Mouse (Mus musculus): ENCODE measurements around the gene Thsd7a. TPM values are rescaled to one million over a fixed set of nuclear protein-coding genes. Genes with fewer than 3 reads are reported as not detected.

The Thsd7a gene
- polyA plus RNA-seq, 1 experiment from 2014 or later = 7.1 TPM

GRCm38 (mm10) chr6:12481527-12482163 is 267.6 kb downstream of the Thsd7a start:
- no peaks in the 10 kb centered on the region for H3K4me1 ChIP-seq
- H3K4me3 ChIP-seq (replicated peaks) = no peak overlapping the region
- WGBS = 85% methylated on average over 5 of the region's 5 CpGs
- no peaks in the 10 kb centered on the region for H3K9me3 ChIP-seq (replicated peaks)
- H3K4me2 ChIP-seq = no peak overlapping the region
- H3K9ac ChIP-seq = no peak overlapping the region
- no peaks in the 10 kb centered on the region for H3K27me3 ChIP-seq
- no peaks in the 10 kb centered on the region for H3K36me3 ChIP-seq
- H3K27ac ChIP-seq = no peak overlapping the region
- no peak for ATAC-seq (replicated peaks; ENCODE audit: low FRiP score)

DNA sequence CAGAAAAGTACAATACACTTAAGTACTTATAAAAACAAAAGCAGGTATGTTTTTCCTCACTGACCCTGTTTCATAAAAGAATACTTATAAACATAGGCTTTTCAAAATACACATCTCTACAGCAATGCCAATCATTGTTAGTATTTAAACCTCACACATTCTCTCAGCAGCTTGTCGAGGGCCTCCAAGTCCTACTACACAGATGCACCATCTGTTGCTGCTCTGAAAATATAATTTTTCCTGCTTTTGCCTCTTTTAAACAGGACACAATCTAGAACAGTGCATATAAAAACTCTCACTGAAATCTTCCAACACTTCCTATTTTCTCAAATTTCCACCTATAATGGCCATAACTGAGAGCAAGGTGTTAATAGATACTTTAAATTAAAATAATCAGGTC is 270.9 kb downstream of the Thsd7a start:
- Histone ChIP-seq H3K36me3 (no peaks in the 10 kb centered on the region), H3K9me3 (replicated peaks) (no peaks in the 10 kb centered on the region), H3K9ac (no peak overlapping the region), H3K4me2 (no peak overlapping the region), H3K27ac (no peak overlapping the region), H3K4me3 (replicated peaks) (no peak overlapping the region), H3K27me3 (no peaks in the 10 kb centered on the region), H3K4me1 (no peaks in the 10 kb centered on the region)
- WGBS = 91% methylated on average over 1 of the region's 1 CpGs
- no peak for ATAC-seq (replicated peaks; ENCODE audit: low FRiP score)

DNA sequence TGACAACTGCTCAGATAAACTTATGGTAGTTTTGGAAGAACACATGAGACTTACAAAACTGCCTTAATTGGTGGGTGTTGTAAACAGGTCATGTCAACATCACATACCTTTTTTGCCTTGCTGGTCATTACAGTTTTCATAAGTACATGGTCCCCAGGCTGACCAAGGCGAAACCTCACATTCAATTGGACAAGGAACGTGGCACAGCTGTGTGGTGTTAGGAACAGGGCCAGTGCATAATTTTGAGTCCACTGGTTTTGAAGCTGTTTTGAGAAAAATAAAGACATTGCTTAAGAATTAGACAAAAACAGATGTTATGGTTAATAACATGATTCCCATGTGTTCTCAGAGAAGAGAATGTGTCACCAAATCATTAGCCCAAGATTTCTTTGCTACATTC is 278.3 kb downstream of the Thsd7a start:
- Histone ChIP-seq H3K27me3 (no peaks in the 10 kb centered on the region), H3K36me3 (no peaks in the 10 kb centered on the region), H3K4me1 (no peaks in the 10 kb centered on the region), H3K9me3 (replicated peaks) (no peaks in the 10 kb centered on the region), H3K4me2 (no peak overlapping the region), H3K9ac (no peak overlapping the region), H3K27ac (no peak overlapping the region), H3K4me3 (replicated peaks) (no peak overlapping the region)
- no peak for ATAC-seq (replicated peaks; ENCODE audit: low FRiP score)
- 80% methylated on average over 2 of the region's 2 CpGs for WGBS

DNA sequence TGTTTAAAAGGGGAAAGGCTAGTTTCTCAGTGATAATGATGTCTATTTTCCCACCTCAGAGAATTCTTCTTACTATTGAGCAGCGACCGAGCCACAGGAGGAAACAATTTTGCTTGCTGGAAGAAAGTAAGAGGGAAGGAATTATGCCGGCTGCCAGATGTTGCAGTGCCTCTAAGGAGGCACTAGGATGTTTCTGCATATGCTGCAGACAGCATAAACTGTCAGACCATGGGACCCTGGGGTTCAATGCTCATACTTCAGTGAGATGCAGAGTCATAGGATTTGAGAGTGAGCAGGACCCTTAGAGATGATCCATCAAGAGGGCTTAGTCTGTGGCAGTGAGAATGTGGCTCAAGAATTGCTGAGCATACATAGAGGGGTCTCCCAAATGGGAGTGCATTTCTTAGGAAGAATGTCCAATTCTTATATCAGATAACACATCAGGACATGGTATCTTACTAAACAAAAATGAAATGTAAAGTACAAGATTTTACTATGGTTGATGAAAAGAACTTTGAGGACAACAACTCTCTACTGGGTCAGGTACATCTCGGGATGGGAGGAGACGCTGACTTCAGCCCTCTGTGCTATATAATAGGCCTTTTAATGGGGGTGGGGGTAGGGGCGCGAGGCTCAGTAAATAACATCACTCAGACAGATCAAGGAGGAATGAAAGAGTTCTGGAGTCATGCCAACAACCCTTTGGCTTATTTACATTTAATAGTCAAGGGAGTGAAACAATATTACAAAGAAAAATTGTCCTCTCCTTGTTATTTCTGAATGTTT is 281.7 kb downstream of the Thsd7a start:
- Histone ChIP-seq H3K4me1 (no peaks in the 10 kb centered on the region), H3K4me3 (replicated peaks) (no peak overlapping the region), H3K27me3 (no peaks in the 10 kb centered on the region), H3K9ac (no peak overlapping the region), H3K9me3 (replicated peaks) (no peaks in the 10 kb centered on the region), H3K4me2 (no peak overlapping the region), H3K27ac (no peak overlapping the region), H3K36me3 (no peaks in the 10 kb centered on the region)
- WGBS = 61% methylated on average over 7 of the region's 7 CpGs
- no peak for ATAC-seq (replicated peaks; ENCODE audit: low FRiP score)

GRCm38 (mm10) chr6:12458841-12459240 is 290.4 kb downstream of the Thsd7a start:
- Histone ChIP-seq H3K4me3 (replicated peaks) (no peak overlapping the region), H3K27ac (no peak overlapping the region), H3K9me3 (replicated peaks) (no peaks in the 10 kb centered on the region), H3K36me3 (no peaks in the 10 kb centered on the region), H3K9ac (no peak overlapping the region), H3K27me3 (no peaks in the 10 kb centered on the region), H3K4me2 (no peak overlapping the region), H3K4me1 (no peaks in the 10 kb centered on the region)
- no peak for ATAC-seq (replicated peaks; ENCODE audit: low FRiP score)
- WGBS = 89% methylated on average over 4 of the region's 4 CpGs

DNA sequence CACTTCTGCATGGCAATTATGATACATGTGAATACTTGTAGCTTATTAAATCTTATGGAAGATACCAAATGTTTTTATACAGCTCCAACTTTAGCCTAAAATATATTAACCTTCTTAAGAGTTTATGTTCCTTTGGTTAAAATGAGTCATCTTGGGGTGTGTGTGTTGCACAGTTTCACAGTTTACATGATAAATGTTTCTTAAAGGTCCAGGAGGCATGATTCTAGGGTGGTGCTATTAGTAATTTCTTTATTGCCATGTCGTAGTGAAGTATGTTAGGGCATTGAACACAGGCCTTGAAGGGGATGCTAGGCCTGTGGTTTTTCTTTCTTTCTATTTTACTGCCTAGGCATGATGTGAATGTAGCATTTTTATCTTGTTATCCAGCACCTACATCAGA is 291.8 kb downstream of the Thsd7a start:
- ATAC-seq (replicated peaks; ENCODE audit: low FRiP score) = no peak
- Histone ChIP-seq H3K36me3 (no peaks in the 10 kb centered on the region), H3K4me3 (replicated peaks) (no peak overlapping the region), H3K9ac (no peak overlapping the region), H3K9me3 (replicated peaks) (no peaks in the 10 kb centered on the region), H3K27me3 (no peaks in the 10 kb centered on the region), H3K4me2 (no peak overlapping the region), H3K4me1 (no peaks in the 10 kb centered on the region), H3K27ac (no peak overlapping the region)
- 89% methylated on average over 1 of the region's 1 CpGs for WGBS

DNA sequence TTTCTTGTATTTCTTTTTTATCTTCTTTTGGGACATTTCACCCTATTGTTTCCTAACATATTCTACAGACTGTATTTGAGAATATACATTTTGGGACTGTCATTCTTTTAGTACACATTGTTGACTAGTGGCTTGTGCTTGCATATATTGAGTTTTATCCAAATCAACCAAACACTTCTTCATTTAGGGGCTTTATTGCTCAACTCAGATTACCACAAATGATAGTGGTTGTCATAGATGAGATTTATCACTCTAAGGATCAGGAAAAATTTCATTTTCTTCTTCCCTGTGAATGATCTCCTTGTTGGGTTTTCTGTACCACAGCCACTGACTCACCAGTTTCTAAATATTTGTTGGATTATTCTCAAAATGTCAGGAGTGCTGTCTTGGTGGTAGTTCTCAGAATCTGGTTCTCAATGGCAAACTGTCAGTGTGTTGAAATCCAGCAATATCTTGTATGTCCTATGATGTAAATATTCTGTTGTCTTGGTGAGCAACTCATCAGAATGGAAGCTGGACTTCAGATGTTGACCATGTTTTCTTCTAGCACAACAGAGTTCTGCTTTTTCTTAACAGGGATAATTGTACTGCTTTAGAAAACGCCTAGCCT is 294.2 kb downstream of the Thsd7a start:
- Histone ChIP-seq H3K36me3 (no peaks in the 10 kb centered on the region), H3K9ac (no peak overlapping the region), H3K4me1 (no peaks in the 10 kb centered on the region), H3K27ac (no peak overlapping the region), H3K4me2 (no peak overlapping the region), H3K4me3 (replicated peaks) (no peak overlapping the region), H3K27me3 (no peaks in the 10 kb centered on the region), H3K9me3 (replicated peaks) (no peaks in the 10 kb centered on the region)
- ATAC-seq (replicated peaks; ENCODE audit: low FRiP score) = no peak
- WGBS = 79% methylated on average over 1 of the region's 1 CpGs

- Histone ChIP-seq H3K4me3 (replicated peaks) (no peak overlapping the region), H3K9me3 (replicated peaks) (no peaks in the 10 kb centered on the region), H3K27me3 (no peaks in the 10 kb centered on the region), H3K36me3 (no peaks in the 10 kb centered on the region), H3K4me1 (no peaks in the 10 kb centered on the region), H3K4me2 (no peak overlapping the region), H3K9ac (no peak overlapping the region), H3K27ac (no peak overlapping the region)
- no peak for ATAC-seq (replicated peaks; ENCODE audit: low FRiP score)
- WGBS = 82% methylated on average over 3 of the region's 3 CpGs
These were observed 295.1 kb downstream of the Thsd7a start for GRCm38 (mm10) chr6:12454132-12454531.

- no peak for ATAC-seq (replicated peaks; ENCODE audit: low FRiP score)
- H3K4me1 ChIP-seq = no peaks in the 10 kb centered on the region
- no peak overlapping the region for H3K27ac ChIP-seq
- H3K9ac ChIP-seq = no peak overlapping the region
- H3K36me3 ChIP-seq = no peaks in the 10 kb centered on the region
- H3K4me2 ChIP-seq = no peak overlapping the region
- H3K27me3 ChIP-seq = no peaks in the 10 kb centered on the region
- H3K9me3 ChIP-seq (replicated peaks) = no peaks in the 10 kb centered on the region
- no peak overlapping the region for H3K4me3 ChIP-seq (replicated peaks)
- whole genome bisulfite sequencing = 50% methylated on average over 3 of the region's 3 CpGs
These were observed 300.4 kb downstream of the Thsd7a start for GRCm38 (mm10) chr6:12448851-12449250.

- Histone ChIP-seq H3K36me3 (no peaks in the 10 kb centered on the region), H3K4me1 (no peaks in the 10 kb centered on the region), H3K27me3 (no peaks in the 10 kb centered on the region), H3K27ac (no peak overlapping the region), H3K9me3 (replicated peaks) (no peaks in the 10 kb centered on the region), H3K9ac (no peak overlapping the region), H3K4me3 (replicated peaks) (no peak overlapping the region), H3K4me2 (no peak overlapping the region)
- ATAC-seq (replicated peaks; ENCODE audit: low FRiP score) = no peak
- 97% methylated on average over 2 of the region's 2 CpGs for WGBS
These were observed 303.7 kb downstream of the Thsd7a start for GRCm38 (mm10) chr6:12445486-12445885.

DNA sequence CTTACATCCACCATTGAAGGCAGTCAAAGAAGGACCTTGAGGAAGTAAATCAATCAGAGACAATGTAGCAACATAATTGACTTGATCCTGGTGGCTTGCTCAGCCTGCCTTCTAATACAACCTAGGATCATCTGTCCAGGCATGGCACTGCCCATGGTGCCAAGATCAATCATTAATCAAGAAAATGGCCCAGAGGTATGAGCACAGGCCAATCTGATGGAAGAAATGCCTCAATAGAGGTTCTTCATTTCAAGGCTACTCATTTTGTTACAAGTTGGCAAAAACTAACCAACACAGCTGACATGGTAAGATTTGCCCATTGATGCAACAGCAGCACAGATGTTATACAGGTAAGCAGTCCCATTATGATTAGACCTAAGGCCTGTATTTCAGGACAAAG is 309.6 kb downstream of the Thsd7a start:
- Histone ChIP-seq H3K9me3 (replicated peaks) (no peaks in the 10 kb centered on the region), H3K4me3 (replicated peaks) (no peak overlapping the region), H3K9ac (no peak overlapping the region), H3K27me3 (no peaks in the 10 kb centered on the region), H3K27ac (no peak overlapping the region), H3K4me1 (no peaks in the 10 kb centered on the region), H3K4me2 (no peak overlapping the region), H3K36me3 (no peaks in the 10 kb centered on the region)
- no peak for ATAC-seq (replicated peaks; ENCODE audit: low FRiP score)

DNA sequence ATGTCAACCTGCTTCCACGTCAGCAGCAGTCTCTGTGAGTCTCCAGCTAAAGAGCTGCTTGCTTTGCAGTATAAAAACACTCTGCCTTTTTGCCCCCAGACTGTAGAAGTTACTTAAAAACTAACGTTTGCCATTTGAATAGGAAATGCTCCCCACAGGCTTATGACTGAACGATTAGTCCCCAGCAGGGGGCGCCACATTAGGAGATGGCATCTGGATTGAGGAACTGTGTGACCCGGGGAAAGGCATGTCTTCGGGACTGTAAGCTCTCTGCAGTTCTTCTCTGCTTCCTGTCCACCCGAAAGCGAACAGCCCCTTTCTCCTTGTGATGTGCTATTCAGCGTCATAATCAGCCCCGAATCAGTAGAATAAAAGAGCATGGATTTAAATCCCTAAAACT is 330.1 kb downstream of the Thsd7a start:
- no peak for ATAC-seq (replicated peaks; ENCODE audit: low FRiP score)
- Histone ChIP-seq H3K27ac (no peak overlapping the region), H3K9ac (no peak overlapping the region), H3K4me3 (replicated peaks) (no peak overlapping the region), H3K36me3 (no peaks in the 10 kb centered on the region), H3K4me1 (no peaks in the 10 kb centered on the region), H3K9me3 (replicated peaks) (no peaks in the 10 kb centered on the region), H3K4me2 (no peak overlapping the region), H3K27me3 (no peaks in the 10 kb centered on the region)
- 89% methylated on average over 10 of the region's 10 CpGs for WGBS

All from kidney, embryonic 15.5 days (tissue).